Mouse (Mus musculus): ENCODE data around the gene Rbms3.

- no peak for TF ChIP-seq CTCF (IDR thresholded peaks at IDR 0.05; ENCODE audit: insufficient read depth, low read depth, low read length)
- no peak for TF ChIP-seq POLR2A (IDR thresholded peaks at IDR 0.05; ENCODE audit: insufficient read depth, low read depth, low read length)
Measured at GRCm38 (mm10) chr9:117089409-117090147, 540.1 kb downstream of the Rbms3 start.
